Mouse (Mus musculus) midbrain, postnatal 0 days (tissue): ENCODE measurements around the gene Vwc2l. TPM values are rescaled to one million over a fixed set of nuclear protein-coding genes. Genes with fewer than 3 reads are reported as not detected.
A peak's percentile ranks its signal among the peaks of the same experiment; 100 is the strongest.

ENCODE experiments used
- ATAC-seq: fragments of 200-750 bp; cut with Nextera tagmentation; 2 replicates; pipeline ENCODE4 v1.8.0; 2017; ENCODE audit warnings: moderate number of reproducible peaks, mild to moderate bottlenecking, moderate TSS enrichment, moderate library complexity; ENCODE audit not compliant: low FRiP score
- DNase-seq: peaks from one replicate; pipeline ENCODE4 v3.0.0-alpha.2; 2015; ENCODE audit warnings: low spot score
- H3K27ac ChIP-seq: fragments of 300-500 bp; sonication (generic); 2 replicates; pipeline ENCODE4 v1.5.1; 2014; ENCODE audit warnings: low read depth, mild to moderate bottlenecking, low read length, mixed read lengths
- H3K27me3 ChIP-seq: fragments of 300-500 bp; sonication (generic); 2 replicates; pipeline ENCODE4 v1.6.1; 2014; ENCODE audit warnings: low read length, control low read depth, mixed read lengths; ENCODE audit not compliant: insufficient read depth
- H3K36me3 ChIP-seq: fragments of 300-500 bp; sonication (generic); 2 replicates; pipeline ENCODE4 v1.6.1; 2014; ENCODE audit warnings: low read length, control low read depth, mixed read lengths; ENCODE audit not compliant: insufficient read depth
- H3K4me1 ChIP-seq: fragments of 300-500 bp; sonication (generic); 2 replicates; pipeline ENCODE4 v1.6.1; 2014; ENCODE audit warnings: mild to moderate bottlenecking, control low read depth, antibody characterized with exemption, low read length, mixed read lengths; ENCODE audit not compliant: insufficient read depth
- H3K4me2 ChIP-seq: fragments of 300-500 bp; sonication (generic); 2 replicates; pipeline ENCODE4 v1.6.1; 2014; ENCODE audit warnings: low read depth, mild to moderate bottlenecking, low read length, mixed read lengths; ENCODE audit not compliant: poor library complexity, severe bottlenecking
- H3K4me3 ChIP-seq: fragments of 300-500 bp; sonication (generic); 2 replicates; pipeline ENCODE4 v1.5.1; 2014; ENCODE audit warnings: low read depth, mild to moderate bottlenecking, low read length, moderate library complexity
- H3K9ac ChIP-seq: fragments of 300-500 bp; sonication (generic); replicated peaks from 2 replicates; pipeline ENCODE4 v1.6.1; 2014; ENCODE audit warnings: mild to moderate bottlenecking, low read length, moderate library complexity, mixed read lengths; ENCODE audit not compliant: poor library complexity, severe bottlenecking
- H3K9me3 ChIP-seq: fragments of 300-500 bp; sonication (generic); 2 replicates; pipeline ENCODE4 v1.6.1; 2016; ENCODE audit warnings: low read length, control low read depth
- CTCF ChIP-seq: IDR thresholded peaks from 2 replicates; pipeline ENCODE4 v1.5.1; 2016; ENCODE audit warnings: antibody characterized with exemption, mild to moderate bottlenecking
- whole genome bisulfite sequencing: fragments of 180-500 bp; shearing (Covaris S2); extraction: QIAGEN DNeasy Blood & Tissue Kit; methylation state at CpG from one replicate; pipeline ENCODE4 v1.1.7; 2014; 5-methylcytosine and 5-hydroxymethylcytosine counted together
- polyA plus RNA-seq: library from polyadenylated mRNA; unstranded; fragments of >200 nt; fragmentation: Nextera tagmentation; extraction: Ambion mirVana; gene quantifications from 2 replicates; pipeline ENCODE4 v1.2.1, GENCODE M21; 2015
- total RNA-seq: library from RNA; depleted of rRNA; stranded (reverse); fragments of >200 nt; gene quantifications from 2 replicates; pipeline ENCODE4 v1.2.3, GENCODE M21; 2014

Gene Vwc2l
- total and polyA plus RNA-seq, 2 experiments from 2014 or later: 10.1 to 27.7 TPM

DNA sequence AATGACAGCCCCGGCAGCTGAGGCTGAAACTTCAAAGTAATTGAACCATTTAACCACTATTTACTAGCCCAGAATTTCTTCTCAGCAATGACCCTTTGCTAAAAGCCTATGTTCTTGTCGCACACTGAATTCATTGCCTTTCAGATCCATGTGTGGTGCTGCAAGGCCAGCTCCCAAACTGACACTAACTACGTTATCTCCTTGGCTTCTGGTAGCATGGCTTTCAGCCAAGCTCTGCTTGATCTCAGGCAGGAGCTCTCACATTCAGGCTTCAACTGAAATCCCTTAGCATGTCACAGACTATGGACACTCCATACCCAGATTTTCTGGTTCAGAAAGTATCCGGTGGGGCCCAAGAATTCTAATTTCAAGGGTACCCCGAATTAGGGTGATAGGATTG is 140.6 kb downstream of the Vwc2l start:
- TF ChIP-seq CTCF: no peak
- no peak overlapping the region for H3K4me3 ChIP-seq

DNA sequence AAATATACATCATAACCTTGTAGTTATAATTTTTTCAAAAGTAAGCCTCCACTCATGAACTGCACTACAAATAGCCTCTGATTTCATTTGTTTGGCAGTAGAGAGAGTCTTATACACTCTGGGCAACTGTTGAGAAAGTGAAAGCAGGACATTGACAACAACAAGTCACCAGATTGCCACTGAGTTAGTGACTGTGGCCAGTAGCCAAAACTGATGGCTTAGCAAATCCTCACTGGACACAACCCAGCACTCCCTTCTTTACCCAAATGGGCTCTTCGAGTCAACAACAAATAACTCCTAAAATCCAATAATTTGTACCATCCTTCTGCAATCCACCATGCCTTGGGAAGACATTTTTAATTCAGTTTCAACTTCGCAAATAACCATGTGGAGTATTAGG is 155.0 kb downstream of the Vwc2l start:
- no peak for TF ChIP-seq CTCF

More for the DNA sequence above, 140.6 kb downstream of the Vwc2l start:
- Histone ChIP-seq H3K36me3 (no peaks in the 10 kb centered on the region), H3K27me3 (no peaks in the 10 kb centered on the region), H3K4me2 (no peak overlapping the region), H3K4me1 (no peaks in the 10 kb centered on the region), H3K9ac (no peak overlapping the region), H3K9me3 (no peaks in the 10 kb centered on the region), H3K27ac (no peak overlapping the region)
- DNase-seq (peak; percentile 45), ATAC-seq (no peak)
- 73% methylated on average over 5 of the region's 5 CpGs for WGBS

DNA sequence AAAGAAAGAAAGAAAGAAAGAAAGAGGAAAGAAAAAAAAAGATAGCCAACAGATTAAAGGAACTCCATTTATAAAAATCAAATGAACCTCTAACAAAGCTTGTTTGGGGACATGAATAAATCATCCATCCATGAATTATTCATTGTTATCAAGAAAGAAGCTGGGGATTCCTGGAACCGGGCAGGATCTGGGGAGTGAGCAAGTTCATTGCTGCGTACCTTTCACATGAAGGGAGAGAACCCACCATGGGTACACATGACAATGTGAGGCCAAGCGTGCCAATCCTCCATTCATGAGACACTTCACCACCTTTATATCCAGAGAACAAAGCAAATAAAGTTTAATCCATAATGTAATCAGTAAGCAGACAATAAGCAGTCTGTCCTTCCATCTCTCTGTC is 155.8 kb downstream of the Vwc2l start:
- no peaks in the 10 kb centered on the region for H3K36me3 ChIP-seq
- H3K9ac ChIP-seq: no peak overlapping the region
- H3K4me3 ChIP-seq: no peak overlapping the region
- TF ChIP-seq CTCF: no peak
- no peaks in the 10 kb centered on the region for H3K4me1 ChIP-seq
- H3K9me3 ChIP-seq: no peaks in the 10 kb centered on the region
- whole genome bisulfite sequencing: 19% methylated on average over 3 of the region's 3 CpGs
- H3K27me3 ChIP-seq: no peaks in the 10 kb centered on the region
- no peak overlapping the region for H3K27ac ChIP-seq
- DNase-seq (no peak), ATAC-seq (no peak)
- H3K4me2 ChIP-seq: no peak overlapping the region

More for the DNA sequence above, 155.0 kb downstream of the Vwc2l start:
- WGBS: 85% methylated on average over 2 of the region's 2 CpGs
- no peak for DNase-seq
- H3K36me3 ChIP-seq: no peaks in the 10 kb centered on the region
- H3K27me3 ChIP-seq: no peaks in the 10 kb centered on the region
- no peak for ATAC-seq
- no peak overlapping the region for H3K4me3 ChIP-seq
- no peak overlapping the region for H3K27ac ChIP-seq
- no peaks in the 10 kb centered on the region for H3K4me1 ChIP-seq
- H3K4me2 ChIP-seq: no peak overlapping the region
- H3K9me3 ChIP-seq: no peaks in the 10 kb centered on the region
- no peak overlapping the region for H3K9ac ChIP-seq

DNA sequence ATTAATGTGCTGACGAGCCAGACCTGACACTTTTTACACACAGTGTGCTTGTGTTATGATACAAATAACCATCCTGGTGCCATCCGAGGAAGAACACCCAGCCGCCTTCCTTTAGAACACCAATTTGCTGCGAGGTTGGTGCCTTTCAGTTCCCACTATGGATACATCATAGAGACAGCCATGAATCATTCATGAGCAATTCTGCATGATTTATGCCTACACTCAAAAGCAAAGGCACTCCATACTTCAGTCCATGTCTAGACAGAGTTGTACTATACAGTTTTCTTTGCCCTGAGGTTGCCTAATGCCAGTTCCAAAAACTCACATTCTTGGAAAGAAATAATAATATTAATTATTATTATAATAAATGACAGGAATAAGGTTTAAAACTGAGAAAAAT is 158.6 kb downstream of the Vwc2l start:
- ATAC-seq (peak; percentile 70; the same call in 1 of the 2 replicates), DNase-seq (peak; percentile 8)
- Histone ChIP-seq H3K4me3 (no peak overlapping the region), H3K27ac (no peak overlapping the region), H3K4me2 (no peak overlapping the region), H3K9me3 (no peaks in the 10 kb centered on the region), H3K27me3 (no peaks in the 10 kb centered on the region), H3K36me3 (no peaks in the 10 kb centered on the region), H3K4me1 (no peaks in the 10 kb centered on the region), H3K9ac (no peak overlapping the region)
- 39% methylated on average over 4 of the region's 4 CpGs for WGBS
- TF ChIP-seq CTCF: no peak

DNA sequence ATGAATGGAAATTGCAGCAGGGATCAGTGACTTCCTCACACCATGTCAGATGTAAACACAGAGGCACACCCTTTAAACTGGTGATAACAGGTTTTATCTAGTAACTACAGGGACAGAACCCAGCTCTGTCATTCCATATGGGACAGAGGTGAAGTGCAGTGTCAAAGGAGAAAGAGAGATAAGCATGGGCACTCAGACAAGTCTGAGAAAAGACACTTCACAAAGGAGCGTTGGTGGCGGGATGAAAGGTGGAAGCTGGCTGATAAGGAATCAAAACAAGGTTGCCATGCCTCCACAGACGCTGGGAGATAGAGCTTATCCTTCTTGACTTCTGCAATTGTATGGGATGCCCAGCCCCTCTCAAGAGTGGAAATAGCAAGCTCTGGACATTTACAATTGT is 176.8 kb downstream of the Vwc2l start:
- DNase-seq: no peak
- TF ChIP-seq CTCF: no peak
- Histone ChIP-seq H3K27me3 (no peaks in the 10 kb centered on the region), H3K4me1 (no peaks in the 10 kb centered on the region), H3K9ac (no peak overlapping the region), H3K36me3 (no peaks in the 10 kb centered on the region), H3K4me3 (no peak overlapping the region), H3K9me3 (no peaks in the 10 kb centered on the region), H3K27ac (no peak overlapping the region), H3K4me2 (no peak overlapping the region)
- WGBS: 71% methylated on average over 3 of the region's 3 CpGs
- ATAC-seq: no peak

DNA sequence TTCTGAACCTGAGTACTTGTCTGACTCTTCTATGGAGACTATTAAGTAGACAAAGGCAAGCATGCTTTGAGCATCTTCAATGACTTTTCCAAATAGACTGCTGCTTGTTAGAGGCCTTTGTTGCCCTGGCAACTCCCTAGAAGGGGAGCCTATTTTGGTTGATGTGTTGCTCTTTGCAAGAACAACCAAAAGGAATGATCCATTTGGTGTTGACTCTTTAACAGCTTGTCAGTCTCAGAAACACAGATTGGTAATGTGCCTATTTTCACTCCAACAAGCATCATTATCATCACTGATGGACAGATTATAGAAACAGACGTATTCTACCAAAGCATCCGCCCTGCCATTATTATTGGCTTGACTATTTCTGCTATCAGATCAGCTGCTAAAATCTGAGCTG is 181.9 kb downstream of the Vwc2l start:
- DNase-seq (no peak), ATAC-seq (no peak)
- H3K9ac ChIP-seq: no peak overlapping the region
- H3K27me3 ChIP-seq: no peaks in the 10 kb centered on the region
- H3K4me3 ChIP-seq: no peak overlapping the region
- H3K4me1 ChIP-seq: no peaks in the 10 kb centered on the region
- no peaks in the 10 kb centered on the region for H3K9me3 ChIP-seq
- 97% methylated on average over 2 of the region's 2 CpGs for WGBS
- TF ChIP-seq CTCF: no peak
- H3K27ac ChIP-seq: no peak overlapping the region
- H3K4me2 ChIP-seq: no peak overlapping the region
- no peaks in the 10 kb centered on the region for H3K36me3 ChIP-seq
